Mouse (Mus musculus) A20 (cell line): Measurements from ENCODE around the gene Klra9.
"Not testable (repeated sequence)": the region's sequence is repeated elsewhere in the genome, so short reads cannot be mapped to it uniquely, and the experiment has no call there.

Experiments
- DNase-seq: peaks from one replicate; pipeline ENCODE4 v3.0.0-alpha.2; 2011; ENCODE audit warnings: low read depth, low spot score

The Klra9 gene

GRCm38 (mm10) chr6:130193012-130193411 is at the start of gene Klra9:
Klra9 (minus strand) TSS chr6:130193112.
- not testable (repeated sequence) for DNase-seq

DNA sequence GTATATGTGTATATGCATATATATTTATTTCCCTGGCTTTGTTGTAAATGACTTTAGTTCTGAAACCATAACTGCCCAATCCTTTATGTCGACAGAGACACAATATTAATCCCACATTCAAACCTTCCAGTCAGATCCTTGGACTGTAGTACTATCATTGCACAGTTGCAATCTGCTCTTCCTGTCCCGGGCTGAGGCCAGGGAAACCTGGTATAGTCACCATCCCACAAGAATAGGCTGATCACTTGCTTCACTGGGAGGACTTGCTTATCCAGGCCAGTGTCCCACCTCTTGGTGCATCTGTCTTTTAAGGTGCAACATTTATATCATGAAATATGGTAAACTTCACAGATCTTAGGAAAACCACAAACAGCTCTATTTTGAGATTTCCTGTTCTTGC is 44.6 kb upstream of the Klra9 start:
- DNase-seq, result no peak

- DNase-seq, result no peak
Measured at GRCm38 (mm10) chr6:130236635-130237034, 43.7 kb upstream of the Klra9 start.

- DNase-seq, result no peak
Measured at GRCm38 (mm10) chr6:130233222-130233621, 40.3 kb upstream of the Klra9 start, which contains the start of gene Klra7. Klra7 (minus strand) TSS chr6:130233322.

DNA sequence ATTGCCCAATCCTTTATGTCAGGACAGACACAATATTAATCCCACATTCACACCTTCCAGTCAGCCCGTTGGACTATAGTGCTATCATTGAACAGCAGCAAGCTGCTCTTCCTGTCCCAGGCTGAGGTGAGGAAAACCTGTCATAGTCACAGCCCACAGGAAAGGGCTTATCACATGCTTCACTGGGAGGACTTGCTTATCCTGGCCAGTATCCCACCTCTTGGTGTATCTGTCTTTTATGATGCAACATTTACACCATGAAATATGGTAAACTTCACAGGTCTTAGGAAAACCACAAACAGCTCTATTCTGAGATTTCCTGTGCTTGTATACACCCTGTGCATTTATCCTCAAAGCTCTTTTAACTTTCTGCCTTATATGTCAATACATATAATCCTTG is 4.5 kb upstream of the Klra9 start:
- not testable (repeated sequence) for DNase-seq

DNA sequence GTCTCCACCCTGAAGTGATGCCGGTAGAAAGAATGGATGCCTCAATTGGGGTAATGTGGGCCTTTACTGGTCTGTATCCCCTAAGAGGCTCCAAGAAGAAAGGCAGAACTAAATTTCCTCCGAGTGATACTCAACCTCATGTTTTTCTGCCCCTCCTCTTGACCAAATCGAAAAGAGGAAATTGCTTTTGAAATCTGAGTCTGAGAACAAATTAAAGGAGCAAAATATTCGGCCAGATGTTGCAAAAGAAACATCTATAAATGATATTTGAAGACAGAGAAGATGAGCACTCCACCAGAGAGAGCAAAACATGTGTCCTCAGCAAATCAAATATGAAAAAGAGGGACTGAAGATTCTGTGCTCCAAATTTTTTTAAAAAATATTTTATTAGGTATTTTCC is 63.1 kb downstream of the Klra9 start, which contains the start of gene Klra8:
Gene Klra8, minus strand, starts transcription at position 101 of the 400 bp plus-strand sequence.
- not testable (repeated sequence) for DNase-seq
